Mouse (Mus musculus) spleen, adult 2 months (tissue): ENCODE results near the gene Gimap5. TPM values are rescaled to one million over a fixed set of nuclear protein-coding genes. Genes with fewer than 3 reads are reported as not detected.

Source experiments
- DNase-seq, 2 experiments: peaks; one replicate each; pipeline versions ENCODE4 v3.0.0 to v3.0.0-alpha.2; 2012 to 2021; ENCODE audit warnings: low spot score in 2 of 2, low read depth in 1 of 2
- H3K27ac ChIP-seq: fragments of 200-500 bp; 2 replicates; pipeline ENCODE4 v1.5.1; 2012; ENCODE audit warnings: low read length, inconsistent platforms; ENCODE audit not compliant: insufficient read depth
- H3K27me3 ChIP-seq: fragments of 200-500 bp; 2 replicates; pipeline ENCODE4 v1.6.1; 2012; ENCODE audit warnings: mild to moderate bottlenecking, moderate library complexity, low read length, inconsistent platforms; ENCODE audit not compliant: control insufficient read depth, insufficient read depth
- H3K36me3 ChIP-seq: fragments of 200-500 bp; 2 replicates; pipeline ENCODE4 v1.6.1; 2012; ENCODE audit warnings: mild to moderate bottlenecking, low read length, inconsistent platforms; ENCODE audit not compliant: control insufficient read depth, insufficient read depth
- H3K4me1 ChIP-seq: fragments of 200-500 bp; 2 replicates; pipeline ENCODE4 v1.6.1; 2011; ENCODE audit warnings: inconsistent platforms; ENCODE audit not compliant: control insufficient read depth, insufficient read depth, insufficient read length
- H3K4me3 ChIP-seq: fragments of 200-500 bp; 2 replicates; pipeline ENCODE4 v1.5.1; 2011; ENCODE audit warnings: mild to moderate bottlenecking, inconsistent platforms; ENCODE audit not compliant: insufficient read depth, insufficient read length; ENCODE audit errors: extremely low read depth
- CTCF ChIP-seq: fragments of 200-500 bp; IDR thresholded peaks from 2 replicates; pipeline ENCODE4 v1.5.1; 2011; ENCODE audit warnings: mild to moderate bottlenecking, inconsistent platforms; ENCODE audit not compliant: insufficient read depth, insufficient read length, insufficient replicate concordance; ENCODE audit errors: extremely low read depth
- POLR2A ChIP-seq: fragments of 200-500 bp; IDR thresholded peaks from 2 replicates; pipeline ENCODE4 v1.6.1; 2011; ENCODE audit warnings: low read depth, low read length, inconsistent platforms
- WGBS: fragments of 180-500 bp; shearing (Covaris S2); methylation state at CpG from one replicate; pipeline ENCODE4 v1.1.7; 2018; 5-methylcytosine and 5-hydroxymethylcytosine counted together
- polyA plus RNA-seq: library from polyadenylated mRNA; depleted of rRNA; stranded (reverse); fragments of >200 nt; gene quantifications from 2 replicates; pipeline ENCODE4 v1.2.3, GENCODE M21; 2012

The Gimap5 gene
- polyA plus RNA-seq, 1 experiment, result 74.0 TPM

GRCm38 (mm10) chr6:48723468-48723867 is 22.5 kb upstream of the Gimap5 start:
- no peak for DNase-seq
- H3K4me1 ChIP-seq, result peaks cover 43% of the 10 kb centered on the region
- no peak for TF ChIP-seq CTCF
- TF ChIP-seq POLR2A, result no peak
- WGBS, result 46% methylated on average over 8 of the region's 8 CpGs
- peak overlapping the region; percentile 81 for H3K27ac ChIP-seq
- H3K36me3 ChIP-seq, result peaks cover 2% of the 10 kb centered on the region
- no peaks in the 10 kb centered on the region for H3K27me3 ChIP-seq
- no peak overlapping the region; the same call in 1 of the 2 replicates for H3K4me3 ChIP-seq

DNA sequence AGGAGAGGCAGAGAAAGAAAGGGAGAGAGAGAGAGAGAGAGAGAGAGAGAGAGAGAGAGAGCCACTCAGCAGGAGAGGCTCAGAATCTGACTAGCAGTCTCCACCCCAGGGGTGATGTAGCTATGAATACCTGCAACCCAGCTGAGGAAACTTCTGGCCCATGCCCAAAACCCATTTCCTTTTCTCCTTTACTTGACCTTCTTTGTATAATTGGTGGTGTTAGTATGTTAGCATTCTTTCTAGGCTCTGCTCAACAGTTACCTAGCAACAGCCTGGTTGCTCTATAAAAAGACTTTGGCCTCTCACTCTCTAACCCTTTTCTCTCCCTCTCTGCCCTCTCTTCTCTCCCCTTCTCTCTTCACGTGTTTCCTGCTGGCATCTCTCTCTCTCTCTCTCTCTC is 20.5 kb upstream of the Gimap5 start:
- no peak overlapping the region for H3K4me3 ChIP-seq
- WGBS, result 0% methylated on average over 1 of the region's 1 CpGs

GRCm38 (mm10) chr6:48727761-48728160 is 18.2 kb upstream of the Gimap5 start:
- Histone ChIP-seq H3K4me3 (no peak overlapping the region), H3K36me3 (peaks cover 4% of the 10 kb centered on the region), H3K27me3 (no peaks in the 10 kb centered on the region), H3K27ac (peak overlapping the region; percentile 69), H3K4me1 (peaks cover 51% of the 10 kb centered on the region)
- TF ChIP-seq POLR2A (no peak), CTCF (no peak)
- WGBS, result 61% methylated on average over 5 of the region's 5 CpGs
- DNase-seq, result peak in 1 of 2 experiments; percentile 64

More for the DNA sequence above, 20.5 kb upstream of the Gimap5 start:
- Histone ChIP-seq H3K4me1 (peaks cover 49% of the 10 kb centered on the region), H3K27ac (peak overlapping the region; percentile 75), H3K36me3 (peaks cover 4% of the 10 kb centered on the region), H3K27me3 (no peaks in the 10 kb centered on the region)
- TF ChIP-seq POLR2A (peak; percentile 5; the same call in 1 of the 2 replicates), CTCF (no peak)
- DNase-seq, result peak; percentile 79

GRCm38 (mm10) chr6:48732864-48733304 is 13.1 kb upstream of the Gimap5 start:
- DNase-seq, result peak; percentile 78 to 94
- H3K27ac ChIP-seq, result peak overlapping the region; percentile 91
- H3K4me3 ChIP-seq, result no peak overlapping the region
- peak; percentile 56 for TF ChIP-seq POLR2A
- no peak for TF ChIP-seq CTCF
- 4% methylated on average over 8 of the region's 8 CpGs for WGBS
- no peaks in the 10 kb centered on the region for H3K27me3 ChIP-seq
- peaks cover 41% of the 10 kb centered on the region for H3K4me1 ChIP-seq
- peaks cover 2% of the 10 kb centered on the region; the same call in 1 of the 2 replicates for H3K36me3 ChIP-seq

GRCm38 (mm10) chr6:48733660-48734059 is 12.3 kb upstream of the Gimap5 start:
- TF ChIP-seq POLR2A (no peak), CTCF (no peak)
- peaks cover 33% of the 10 kb centered on the region for H3K4me1 ChIP-seq
- WGBS, result 85% methylated on average over 1 of the region's 1 CpGs
- DNase-seq, result no peak
- no peak overlapping the region for H3K4me3 ChIP-seq
- peaks cover 2% of the 10 kb centered on the region; the same call in 1 of the 2 replicates for H3K36me3 ChIP-seq
- peak overlapping the region; percentile 88 for H3K27ac ChIP-seq
- no peaks in the 10 kb centered on the region for H3K27me3 ChIP-seq

GRCm38 (mm10) chr6:48737053-48737452 is 8.9 kb upstream of the Gimap5 start:
- WGBS, result 8% methylated on average over 2 of the region's 2 CpGs
- H3K4me3 ChIP-seq, result peak overlapping the region; percentile 2; the same call in 1 of the 2 replicates
- peaks cover 10% of the 10 kb centered on the region for H3K36me3 ChIP-seq
- no peak for DNase-seq
- TF ChIP-seq CTCF (no peak), POLR2A (no peak)
- peaks cover 28% of the 10 kb centered on the region; the same call in 1 of the 2 replicates for H3K4me1 ChIP-seq
- no peaks in the 10 kb centered on the region for H3K27me3 ChIP-seq
- peak overlapping the region; percentile 85 for H3K27ac ChIP-seq

DNA sequence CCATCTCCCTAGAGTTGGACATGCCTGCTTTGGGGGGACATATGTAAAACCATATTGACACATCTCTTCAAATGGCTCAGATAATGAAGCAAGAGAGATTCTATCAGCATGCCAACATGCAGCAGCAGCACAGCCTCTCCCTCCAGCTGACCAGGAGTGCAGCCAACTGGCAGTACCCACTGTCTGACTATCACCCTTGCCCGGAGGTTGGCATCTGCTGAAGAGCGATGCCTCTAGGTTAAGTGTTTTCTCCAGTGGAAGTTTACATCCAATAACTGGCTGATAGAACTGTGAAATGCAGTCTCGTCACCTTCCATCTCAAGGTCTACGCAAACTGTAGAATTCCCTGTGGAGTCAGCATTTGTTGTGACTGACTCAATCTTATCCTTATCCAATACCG is 8.3 kb upstream of the Gimap5 start:
- Histone ChIP-seq H3K4me3 (peak overlapping the region; percentile 43; the same call in 1 of the 2 replicates), H3K36me3 (peaks cover 16% of the 10 kb centered on the region), H3K27me3 (no peaks in the 10 kb centered on the region), H3K27ac (peak overlapping the region; percentile 85), H3K4me1 (peaks cover 32% of the 10 kb centered on the region)
- TF ChIP-seq CTCF (no peak), POLR2A (no peak)
- DNase-seq, result no peak
- 64% methylated on average over 5 of the region's 5 CpGs for WGBS
